Mouse (Mus musculus): ENCODE data around the gene Zfp462.

Gene Zfp462

DNA sequence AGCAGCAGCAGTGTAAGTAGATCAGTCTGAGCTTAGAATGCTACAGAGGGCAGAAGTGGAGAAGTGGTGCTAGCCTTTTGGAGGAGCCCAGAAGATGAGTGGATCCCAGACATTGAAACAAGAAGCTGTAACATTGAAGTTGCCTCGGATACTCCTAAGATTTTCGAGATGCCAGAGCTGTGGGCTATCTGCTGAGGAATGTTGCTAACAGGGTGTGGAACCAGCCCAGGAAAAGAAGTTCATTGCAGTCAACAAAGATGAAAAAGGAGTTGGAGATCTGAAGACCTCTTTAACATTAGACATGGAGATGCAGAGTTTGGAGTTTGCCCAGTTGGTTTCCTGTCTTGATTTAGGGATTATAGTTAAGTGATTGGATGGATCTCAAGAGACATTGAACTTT lies 51.2 kb downstream of the Zfp462 start:
- no peak for DNase-seq (ENCODE audit: low spot score)

DNA sequence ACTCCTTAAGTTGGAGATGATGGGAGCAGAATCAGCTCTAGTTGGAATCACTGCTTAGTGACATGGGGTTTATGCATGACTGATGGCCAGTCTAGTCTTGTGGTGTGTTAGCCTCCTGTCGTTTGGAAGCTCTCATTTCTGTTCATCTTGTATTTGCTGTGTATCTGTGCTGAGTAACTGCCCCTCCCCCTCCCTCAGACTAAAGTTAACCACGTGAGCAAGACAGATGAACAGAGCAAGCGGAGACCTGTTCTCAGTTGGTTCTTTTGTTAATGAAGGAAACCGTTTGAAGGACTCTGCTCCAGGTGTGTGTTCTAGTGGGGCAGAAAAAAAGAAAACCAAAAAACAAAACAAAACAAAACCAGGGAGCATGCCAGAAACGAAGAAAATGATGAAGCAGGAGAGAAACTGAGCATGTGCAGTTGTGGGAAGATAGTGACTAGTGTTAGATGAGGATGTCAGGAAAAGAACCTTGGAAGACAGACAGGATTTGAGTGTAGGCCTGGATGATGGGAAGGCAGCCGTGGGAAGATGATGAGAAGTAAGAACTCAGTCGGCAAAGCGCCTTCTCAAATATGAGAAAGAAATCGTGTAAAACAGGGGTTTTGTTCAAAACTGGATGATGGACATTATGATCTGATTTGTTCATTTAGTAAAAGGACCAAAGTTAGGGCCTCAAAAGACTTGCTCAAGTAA lies 53.4 kb downstream of the Zfp462 start:
- no peak for DNase-seq (ENCODE audit: low spot score)

DNA sequence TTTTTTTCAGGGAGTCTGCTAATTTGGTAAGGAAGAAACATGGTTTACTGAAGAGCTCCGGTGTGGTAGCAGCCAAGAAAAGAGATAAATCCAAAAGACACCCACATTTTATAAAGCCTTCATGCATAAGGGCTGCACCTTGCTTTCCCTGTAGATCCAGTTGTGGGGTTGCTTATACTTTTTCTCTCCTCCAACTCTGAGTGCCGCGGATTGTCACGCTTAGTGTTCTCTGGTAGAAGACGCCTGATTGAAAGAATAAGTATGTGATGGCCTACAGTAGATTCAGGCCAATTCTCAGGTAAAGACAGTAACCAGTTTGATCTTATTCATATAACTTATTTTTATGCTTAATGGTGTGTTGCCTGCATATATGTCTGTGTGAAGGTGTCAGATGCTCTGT lies 54.7 kb downstream of the Zfp462 start:
- no peak for DNase-seq (ENCODE audit: low spot score)

DNA sequence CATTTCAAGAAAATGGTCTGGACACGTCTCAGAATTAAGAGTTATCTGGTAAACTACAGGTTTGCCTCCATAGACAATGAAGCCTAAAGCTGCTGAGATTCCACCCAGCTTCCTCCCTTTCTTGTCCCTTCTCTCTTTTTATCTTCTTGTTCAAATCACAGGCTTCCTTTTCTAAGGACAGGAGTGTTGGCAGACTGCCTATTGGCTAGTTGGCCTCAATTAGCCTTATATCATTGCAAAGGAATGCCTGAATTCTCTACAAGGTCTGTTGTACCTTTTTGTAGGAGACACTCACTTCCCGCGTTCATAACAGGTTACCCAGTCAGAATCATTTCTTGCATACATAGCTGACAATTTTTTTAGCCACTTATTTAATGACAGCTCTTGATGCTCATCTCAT lies 56.5 kb downstream of the Zfp462 start:
- no peak for DNase-seq (ENCODE audit: low spot score)

DNA sequence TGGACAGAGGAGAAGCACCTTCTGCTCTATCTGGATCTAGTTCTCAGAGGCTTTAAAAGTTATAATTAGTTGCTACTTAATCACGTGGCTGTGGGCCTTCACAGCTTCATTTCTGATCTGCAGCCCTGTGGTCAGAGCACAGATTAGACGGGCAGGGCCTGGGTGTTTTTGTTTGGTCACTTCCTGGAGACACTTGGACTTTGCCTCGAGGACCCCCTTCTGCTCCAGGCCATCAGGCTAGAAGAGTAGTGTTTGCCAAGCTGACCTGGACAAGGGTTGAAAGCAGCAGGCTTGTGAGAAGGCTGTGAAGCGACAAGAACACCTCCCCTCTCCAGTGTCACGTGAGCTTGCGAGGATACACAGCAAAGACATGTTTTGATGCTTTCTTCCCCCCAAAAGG lies 58.3 kb downstream of the Zfp462 start:
- no peak for DNase-seq (ENCODE audit: low spot score)

DNA sequence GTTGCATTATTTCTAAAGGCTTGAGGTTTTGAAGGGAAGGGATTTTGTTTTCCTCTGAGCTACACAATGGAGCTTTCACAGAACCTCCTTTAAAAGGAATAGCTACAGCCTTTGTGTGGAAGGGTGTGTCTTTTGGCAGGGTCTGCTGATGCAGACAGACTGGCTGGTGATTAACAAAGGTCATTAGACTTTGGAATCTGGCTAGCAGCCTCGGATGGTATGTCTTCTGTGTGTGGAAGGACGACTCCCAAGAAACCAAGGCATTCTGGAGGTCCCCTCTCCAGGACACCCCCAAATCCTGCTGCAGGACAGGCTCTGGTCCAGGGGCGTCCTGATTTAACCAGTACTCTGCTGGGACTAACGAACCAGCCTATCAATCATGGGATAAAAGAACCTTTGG lies 60.2 kb downstream of the Zfp462 start:
- DNase-seq (ENCODE audit: low spot score): no peak

DNA sequence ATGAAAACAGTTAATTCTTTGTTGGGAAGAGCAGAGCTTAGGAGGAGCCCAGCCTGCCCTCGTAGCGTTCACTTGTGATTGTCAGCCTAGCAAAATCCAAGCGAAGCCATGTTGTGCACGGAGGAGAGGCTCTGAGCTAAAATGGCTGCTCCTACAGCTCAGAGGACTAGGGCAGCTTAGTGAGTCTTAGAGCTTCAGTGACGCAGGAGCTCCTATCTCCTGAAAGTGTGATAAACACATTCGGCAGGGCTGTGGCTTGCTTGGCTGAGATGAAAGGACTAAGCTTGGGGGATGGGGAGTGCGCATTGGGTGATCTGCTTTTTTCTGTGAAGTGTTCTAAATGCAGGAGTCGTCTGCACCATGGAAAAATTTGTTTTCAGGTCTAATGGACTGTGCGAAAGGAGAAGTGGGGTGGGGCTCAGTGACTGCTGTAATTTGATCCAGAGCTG lies 60.7 kb downstream of the Zfp462 start:
- peak; percentile 19 for DNase-seq (ENCODE audit: low spot score)

DNA sequence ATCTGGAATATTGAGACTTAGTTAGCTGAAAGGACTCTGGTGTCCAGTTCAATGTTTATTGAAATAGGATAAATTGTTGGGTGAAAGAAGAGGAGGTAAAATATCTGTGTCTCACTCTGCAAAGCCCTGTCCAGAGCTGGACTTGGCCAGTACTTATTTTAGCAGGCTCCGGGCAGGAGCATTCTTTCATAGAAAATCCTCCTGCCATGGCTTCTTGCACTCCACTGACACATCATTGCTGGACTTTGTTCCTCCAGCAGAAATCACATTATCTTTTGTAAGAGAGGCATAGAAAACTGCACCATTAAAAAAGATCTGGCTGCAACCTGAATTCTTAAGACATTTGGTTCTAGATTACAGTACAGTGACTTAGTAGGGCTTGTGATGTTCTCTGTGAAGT lies 61.2 kb downstream of the Zfp462 start:
- DNase-seq (ENCODE audit: low spot score): no peak

DNA sequence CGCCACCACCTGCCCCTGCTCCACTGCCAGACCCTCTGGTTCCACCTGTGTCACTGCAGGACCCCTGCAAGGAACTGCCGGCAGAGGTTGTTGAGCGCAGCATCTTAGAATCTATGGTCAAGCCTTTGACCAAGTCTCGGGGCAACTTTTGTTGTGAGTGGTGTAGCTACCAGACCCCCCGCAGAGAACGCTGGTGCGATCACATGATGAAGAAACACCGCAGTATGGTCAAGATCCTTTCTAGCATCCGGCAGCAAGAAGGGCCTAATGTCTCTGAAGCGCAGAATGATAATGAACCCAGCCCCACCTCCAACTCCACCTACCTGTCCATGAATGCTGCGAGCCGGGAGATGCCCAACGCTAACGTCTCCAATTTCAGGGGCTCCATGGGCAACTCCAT lies 63.8 kb downstream of the Zfp462 start:
- DNase-seq (ENCODE audit: low spot score): no peak

DNA sequence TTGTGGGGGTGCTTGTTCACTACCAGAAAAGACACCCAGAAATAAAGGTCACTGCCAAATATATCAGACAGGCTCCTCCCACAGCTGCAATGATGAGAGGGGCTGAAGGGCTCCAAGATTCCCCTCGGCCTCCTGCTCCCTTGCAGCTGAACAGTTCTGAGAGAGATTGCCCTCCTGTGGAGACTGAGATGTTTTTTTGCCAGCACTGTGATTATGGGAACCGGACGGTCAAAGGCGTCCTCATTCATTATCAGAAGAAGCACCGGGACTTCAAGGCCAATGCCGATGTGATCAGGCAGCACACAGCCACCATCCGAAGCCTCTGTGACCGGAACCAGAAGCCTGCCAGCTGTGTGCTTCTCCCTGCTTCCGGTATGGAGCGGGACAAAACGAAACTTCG lies 66.5 kb downstream of the Zfp462 start:
- DNase-seq (ENCODE audit: low spot score): no peak

DNA sequence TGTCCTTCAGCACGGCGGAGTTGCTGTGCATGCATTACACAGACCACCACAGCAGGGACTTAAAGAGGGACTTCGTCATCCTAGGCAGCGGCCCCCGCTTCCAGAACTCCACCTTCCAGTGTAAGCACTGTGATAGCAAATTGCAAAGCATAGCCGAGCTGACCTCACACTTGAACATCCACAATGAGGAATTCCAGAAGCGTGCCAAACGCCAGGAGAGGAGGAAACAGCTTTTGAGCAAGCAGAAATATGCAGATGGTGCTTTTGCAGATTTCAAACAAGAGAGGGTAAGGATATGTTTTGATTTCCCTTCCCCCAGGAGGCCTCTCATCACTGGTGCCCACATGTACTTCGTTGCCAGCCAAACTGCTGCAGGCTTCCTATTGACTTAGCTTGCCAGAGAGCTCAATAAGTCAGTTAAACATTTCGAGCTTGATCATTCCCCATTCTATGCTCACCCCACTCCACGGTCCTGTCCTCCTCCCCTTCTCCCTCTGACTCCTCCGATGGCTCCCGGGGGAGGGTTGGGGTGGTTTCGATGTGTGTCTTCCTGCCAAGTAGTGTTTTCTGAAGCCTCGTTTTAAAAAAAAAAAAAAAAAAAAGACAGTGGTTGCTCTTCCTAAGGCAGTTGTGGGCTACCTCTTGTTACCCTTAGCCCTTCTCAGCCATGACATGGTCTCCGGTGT lies 68.9 kb downstream of the Zfp462 start:
- DNase-seq (ENCODE audit: low spot score): no peak

DNA sequence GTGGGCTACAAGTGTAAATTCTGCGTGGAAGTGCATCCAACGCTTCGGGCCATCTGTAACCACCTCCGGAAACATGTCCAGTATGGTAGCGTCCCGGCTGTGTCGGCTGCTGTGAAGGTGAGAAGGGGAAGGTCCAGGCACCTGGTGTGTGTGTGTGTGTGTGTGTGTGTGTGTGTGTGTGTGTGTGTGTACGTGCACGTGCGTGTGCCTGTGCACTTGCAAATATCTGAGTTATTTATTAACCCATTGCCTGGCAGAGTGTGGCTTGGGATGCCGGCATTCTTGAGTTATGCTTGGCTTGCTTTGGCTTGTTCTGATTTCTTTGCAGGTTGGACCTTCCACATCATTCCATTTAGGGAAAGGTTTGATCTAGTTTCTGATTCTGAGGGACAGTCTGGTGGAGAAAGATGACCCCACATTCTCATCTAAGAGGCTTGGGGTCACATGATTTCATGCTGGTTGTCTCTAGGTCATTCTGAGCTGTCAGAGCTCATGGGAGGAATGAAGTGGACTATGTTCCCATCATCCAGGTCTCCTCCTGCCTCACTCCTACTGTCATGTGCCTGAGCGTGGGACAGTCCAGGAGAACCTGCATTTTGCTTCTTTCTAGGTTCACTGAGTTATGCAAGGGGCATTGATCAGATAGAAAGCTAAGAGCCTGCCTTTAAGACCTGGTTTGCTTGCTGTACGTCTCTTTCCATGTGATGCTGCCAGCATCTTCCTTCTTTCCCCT lies 70.0 kb downstream of the Zfp462 start:
- DNase-seq (ENCODE audit: low spot score): no peak

DNA sequence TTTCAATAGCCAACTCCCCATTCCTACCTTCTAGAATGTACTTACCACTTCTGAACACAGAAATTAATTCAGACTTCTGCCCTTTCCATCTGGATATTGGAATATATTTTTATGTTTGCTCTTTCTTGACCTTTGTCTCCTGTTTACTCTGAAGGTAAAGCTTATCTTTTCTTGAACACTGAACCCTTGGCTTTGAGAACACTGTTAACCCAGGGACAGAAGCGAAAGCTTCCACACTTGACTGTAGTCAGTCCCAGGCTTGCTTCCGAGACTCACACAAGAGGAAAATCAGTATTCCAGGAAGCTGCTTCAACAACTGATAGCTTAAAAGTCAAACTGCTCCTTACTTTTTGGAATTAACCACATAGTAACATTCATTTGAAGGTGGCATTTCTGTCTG lies 70.7 kb downstream of the Zfp462 start:
- DNase-seq (ENCODE audit: low spot score): no peak

DNA sequence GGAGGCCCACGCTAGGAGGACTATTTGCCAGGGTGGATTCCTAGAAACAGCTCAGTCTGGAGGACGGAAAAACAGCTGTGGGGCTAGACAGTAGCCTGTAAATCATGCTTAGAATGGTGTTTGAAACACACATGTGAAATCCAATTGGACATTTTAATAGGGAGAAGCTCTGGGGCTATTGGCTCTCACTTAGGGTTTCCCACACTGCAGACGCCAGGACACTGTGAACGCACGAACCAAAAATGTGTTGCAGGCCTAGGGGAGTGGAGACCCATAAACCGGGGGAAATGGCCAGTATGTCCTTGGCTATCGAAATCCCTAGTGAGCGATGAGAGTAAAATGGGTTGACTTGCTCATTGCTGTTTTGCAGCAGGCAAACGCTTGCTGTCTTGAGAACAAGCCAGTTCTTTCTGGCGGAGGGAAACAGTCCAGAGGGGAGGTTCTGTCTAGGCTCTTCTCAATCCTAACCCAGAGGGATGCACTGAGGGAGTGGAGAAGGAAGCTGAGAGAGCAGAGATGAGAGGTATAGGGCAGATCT lies 81.3 kb downstream of the Zfp462 start:
- no peak for DNase-seq (ENCODE audit: low spot score)

DNA sequence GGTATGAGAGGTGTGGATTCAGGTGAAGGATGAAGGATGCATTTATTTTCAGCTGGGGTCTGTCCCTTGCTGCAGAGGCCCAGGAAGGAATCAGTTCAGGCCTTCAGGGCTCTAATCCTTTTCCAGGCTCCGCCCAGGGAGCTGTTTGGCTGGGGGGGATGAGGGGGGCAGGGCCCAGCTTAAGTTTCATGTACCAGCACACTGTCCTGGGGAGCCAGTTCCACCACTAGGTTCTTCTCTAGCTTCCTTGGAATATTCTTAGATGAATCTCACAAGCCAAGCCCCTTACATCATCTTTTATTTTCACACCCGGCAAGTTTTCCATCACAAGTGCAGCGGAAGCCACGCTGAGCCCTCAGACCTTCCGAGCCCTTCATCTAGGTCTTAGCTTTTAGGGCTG lies 85.6 kb downstream of the Zfp462 start:
- DNase-seq (ENCODE audit: low spot score): no peak

DNA sequence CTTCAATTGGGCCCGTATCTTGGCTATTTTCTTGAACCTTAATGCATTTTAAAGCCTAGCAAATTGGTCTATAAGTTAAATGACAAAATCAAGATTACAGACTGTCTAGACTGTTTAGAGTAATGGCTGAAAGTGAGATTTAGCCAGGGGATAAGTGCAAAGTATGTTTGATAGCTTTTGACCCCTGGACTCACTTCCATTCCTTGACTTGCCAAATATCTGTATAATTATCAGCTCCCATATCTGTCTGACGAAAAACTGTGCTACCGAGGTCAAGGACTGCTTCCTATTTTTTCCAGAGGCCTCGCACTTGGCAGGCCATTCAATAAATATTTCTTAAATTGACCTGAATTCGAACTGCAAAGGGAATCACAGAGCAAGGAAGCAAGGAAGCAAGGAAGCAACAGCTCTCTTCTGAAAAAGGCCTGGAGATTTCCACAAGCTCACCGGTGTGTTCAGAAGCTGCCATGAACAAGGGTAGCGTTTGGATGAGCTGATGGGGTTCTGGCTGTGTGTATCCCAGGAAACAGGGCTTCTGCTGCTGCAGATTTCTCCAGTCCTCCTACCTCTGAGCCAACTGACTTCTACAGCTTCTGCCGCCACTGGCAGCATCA lies 87.6 kb downstream of the Zfp462 start:
- no peak for DNase-seq (ENCODE audit: low spot score)

DNA sequence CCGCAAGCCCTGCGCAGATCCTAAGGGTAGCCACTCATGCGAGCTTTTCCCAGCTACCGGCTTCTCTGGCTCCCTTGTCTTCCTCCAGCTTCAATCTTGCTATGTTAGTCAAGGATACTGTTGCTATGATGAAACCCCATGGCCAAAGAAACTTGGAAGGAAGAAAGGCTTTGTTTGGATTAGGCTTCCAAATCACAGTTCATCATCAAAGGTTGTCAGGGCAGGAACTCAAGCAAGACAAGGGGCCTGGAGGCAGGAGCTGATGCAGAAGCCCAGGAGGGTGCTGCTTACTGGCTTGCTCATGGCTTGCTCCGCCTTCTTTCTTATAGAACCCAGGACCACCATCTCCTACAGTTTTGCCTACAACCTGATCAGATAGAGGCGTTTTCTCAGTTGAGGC lies 88.6 kb downstream of the Zfp462 start:
- DNase-seq (ENCODE audit: low spot score): no peak

DNA sequence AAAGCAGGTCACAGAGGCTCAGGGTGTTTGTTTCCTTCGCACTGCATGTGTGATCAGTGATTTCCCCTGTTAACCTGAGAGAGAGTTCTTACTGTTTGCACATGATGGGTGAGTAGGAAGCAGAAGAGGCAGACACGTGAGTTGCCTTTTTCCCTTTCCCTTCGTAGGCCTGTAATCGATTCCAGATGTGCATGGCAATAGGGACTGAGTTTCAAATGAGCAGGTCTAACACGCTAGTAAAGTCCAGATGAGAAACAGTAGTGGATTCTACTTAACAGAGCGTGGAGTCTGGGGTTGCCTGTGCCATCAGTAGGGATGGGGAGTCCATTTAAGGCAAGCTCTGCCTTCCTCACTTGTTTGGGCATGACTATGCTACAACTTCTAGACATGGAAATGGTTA lies 93.3 kb downstream of the Zfp462 start:
- no peak for DNase-seq (ENCODE audit: low spot score)

DNA sequence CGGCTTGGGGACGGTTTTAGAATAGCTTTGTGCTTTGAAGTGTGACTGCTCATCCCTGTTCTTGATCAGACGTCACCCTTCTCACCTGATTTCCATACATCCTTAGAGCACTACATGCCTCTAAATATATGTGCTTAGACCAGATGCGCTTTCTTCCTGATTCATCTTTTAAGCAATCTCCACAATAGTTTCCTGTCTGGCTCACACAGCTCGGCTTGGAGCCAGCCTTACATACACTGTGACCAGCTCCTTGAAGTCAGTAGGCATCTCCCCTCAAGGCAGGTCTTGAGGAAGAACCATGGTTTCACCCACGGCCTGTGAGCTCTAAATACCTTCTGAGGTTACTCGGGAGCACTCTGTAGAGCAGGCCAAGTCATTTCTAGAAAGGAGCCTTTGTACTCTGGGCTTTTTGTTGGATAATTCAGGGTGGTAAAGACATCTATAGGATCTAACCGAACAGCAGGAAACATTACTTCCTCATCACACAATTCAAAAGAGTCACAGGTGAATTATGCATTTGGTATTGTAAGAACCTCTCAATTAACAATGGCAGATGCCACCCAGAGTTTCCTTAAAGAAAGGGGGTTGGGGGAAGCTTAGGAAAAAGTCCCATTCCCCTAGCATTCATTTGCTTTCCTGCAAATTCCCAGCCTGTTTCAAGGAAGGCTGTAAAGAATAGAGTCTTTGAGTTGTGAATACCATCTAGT lies 95.6 kb downstream of the Zfp462 start:
- no peak for DNase-seq (ENCODE audit: low spot score)

DNA sequence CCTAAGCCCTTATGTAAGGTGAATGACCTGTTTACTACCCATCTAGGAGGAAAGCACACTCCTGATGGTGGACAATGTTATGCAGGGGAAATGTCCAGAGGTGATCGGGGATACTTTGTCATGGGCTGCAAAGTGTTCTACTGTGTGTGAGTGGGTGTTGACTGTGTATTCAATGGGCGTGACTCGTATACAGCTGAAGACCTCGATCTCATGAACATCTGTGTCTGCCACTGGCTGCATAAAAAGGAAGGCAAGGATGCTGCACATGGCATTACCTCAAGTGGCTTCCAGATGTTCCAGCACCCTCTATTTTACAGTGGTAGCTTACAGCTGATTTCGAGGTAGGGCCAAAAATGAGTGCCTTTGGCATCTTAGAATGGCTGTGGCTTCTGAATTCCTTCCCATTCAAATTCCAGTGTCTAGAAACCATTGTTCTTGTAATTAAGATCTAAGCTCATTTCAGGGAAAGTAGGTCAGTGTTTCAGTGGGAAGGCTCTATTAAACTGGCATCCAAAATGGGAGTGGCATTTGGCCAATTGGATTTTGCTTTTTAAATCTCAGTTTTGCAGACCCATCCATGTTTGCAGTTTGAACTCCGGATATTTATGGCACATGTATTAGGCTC lies 96.4 kb downstream of the Zfp462 start:
- no peak for DNase-seq (ENCODE audit: low spot score)

DNA sequence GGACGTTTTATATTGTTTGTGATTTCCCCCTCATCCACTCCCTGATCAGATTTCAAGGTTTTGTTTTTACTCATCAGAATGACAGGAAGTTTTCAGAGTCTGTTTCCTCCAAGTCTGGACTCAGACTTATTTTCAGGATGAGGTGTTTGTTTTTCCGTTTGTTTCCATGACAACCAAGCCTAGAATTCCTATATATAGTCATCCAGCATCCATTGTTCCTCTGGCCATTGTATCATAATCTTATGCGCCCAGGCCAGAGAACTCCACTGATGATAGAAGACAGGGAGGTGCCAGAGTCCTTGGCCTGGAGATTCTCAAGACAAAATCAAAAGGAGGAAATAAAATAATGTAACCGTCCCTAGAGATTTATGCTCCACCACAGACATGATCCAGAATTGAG lies 97.7 kb downstream of the Zfp462 start:
- no peak for DNase-seq (ENCODE audit: low spot score)

DNA sequence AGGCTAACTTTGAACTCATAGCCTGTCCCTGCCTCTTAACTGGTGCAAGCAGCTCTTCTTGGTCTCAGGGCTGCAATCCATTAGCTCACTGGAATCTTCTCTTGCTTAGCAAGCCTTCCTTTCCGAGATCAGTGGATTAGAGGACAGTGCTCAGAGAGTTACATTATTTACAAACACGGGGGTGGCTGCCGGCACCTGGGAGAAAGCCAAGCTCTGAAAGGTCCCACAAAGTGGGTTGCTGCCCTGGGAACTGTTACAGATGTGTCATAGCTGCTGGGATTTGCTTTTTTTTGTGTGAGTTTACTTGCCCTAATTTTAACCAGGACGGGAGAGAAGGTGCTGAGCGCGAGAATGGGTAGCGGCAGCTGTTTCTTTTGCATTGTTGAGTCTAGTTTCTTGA lies 102.4 kb downstream of the Zfp462 start:
- no peak for DNase-seq (ENCODE audit: low spot score)
